Mouse (Mus musculus) G1E-ER4 (cell line): ENCODE measurements around the gene Klb. TPM values are rescaled to one million over a fixed set of nuclear protein-coding genes. Genes with fewer than 3 reads are reported as not detected.

ENCODE experiments used
- GATA1 ChIP-seq: IDR thresholded peaks from one replicate; pipeline ENCODE4 v1.8.0; 2012; ENCODE audit warnings: low read length, inconsistent platforms
- polyA plus RNA-seq: library from polyadenylated mRNA; stranded (reverse); fragments of >175 nt; gene quantifications from 2 replicates; pipeline ENCODE4 v1.2.3, GENCODE M21; 2012

The Klb gene
- polyA plus RNA-seq, 1 experiment: not detected

- TF ChIP-seq GATA1: no peak
Observed at GRCm38 (mm10) chr5:65354985-65355384, 6.9 kb downstream of the Klb start.

- TF ChIP-seq GATA1: no peak
Observed at GRCm38 (mm10) chr5:65356851-65357250, 8.7 kb downstream of the Klb start.

- no peak for TF ChIP-seq GATA1
Observed at GRCm38 (mm10) chr5:65357771-65358170, 9.7 kb downstream of the Klb start.

- no peak for TF ChIP-seq GATA1
Observed at GRCm38 (mm10) chr5:65367837-65368236, 19.7 kb downstream of the Klb start.

GRCm38 (mm10) chr5:65371551-65371950, 23.4 kb downstream of the Klb start:
- TF ChIP-seq GATA1: no peak

- TF ChIP-seq GATA1: no peak
Observed at GRCm38 (mm10) chr5:65374746-65375145, 26.6 kb downstream of the Klb start.

GRCm38 (mm10) chr5:65385704-65386103, 37.6 kb downstream of the Klb start:
- no peak for TF ChIP-seq GATA1

GRCm38 (mm10) chr5:65387008-65387867, 39.1 kb downstream of the Klb start:
- no peak for TF ChIP-seq GATA1

GRCm38 (mm10) chr5:65390648-65391644, 42.8 kb downstream of the Klb start, which contains the start of the genes Rpl9 and Lias:
TSS of gene Rpl9 (minus strand) at chr5:65391444.
TSS of gene Lias (plus strand) at chr5:65391497.
- no peak for TF ChIP-seq GATA1

GRCm38 (mm10) chr5:65391753-65392152, 43.6 kb downstream of the Klb start:
- no peak for TF ChIP-seq GATA1

- no peak for TF ChIP-seq GATA1
Observed at GRCm38 (mm10) chr5:65394425-65394824, 46.3 kb downstream of the Klb start.

GRCm38 (mm10) chr5:65401251-65401994, 53.3 kb downstream of the Klb start:
- no peak for TF ChIP-seq GATA1

- TF ChIP-seq GATA1: no peak
Observed at GRCm38 (mm10) chr5:65407989-65408388, 59.9 kb downstream of the Klb start.

- TF ChIP-seq GATA1: no peak
Observed at GRCm38 (mm10) chr5:65415653-65416458, 67.7 kb downstream of the Klb start.

GRCm38 (mm10) chr5:65419136-65419535, 71.0 kb downstream of the Klb start:
- no peak for TF ChIP-seq GATA1
